Mouse (Mus musculus) lung, adult 2 months (tissue): Measurements from ENCODE around the gene Nfic.

Experiments used
- CTCF ChIP-seq: fragments of 200-500 bp; IDR thresholded peaks from 2 replicates; pipeline ENCODE4 v1.5.1; 2011; ENCODE audit warnings: mild to moderate bottlenecking, low read length, control low read depth; ENCODE audit not compliant: insufficient read depth
- POLR2A ChIP-seq: fragments of 200-500 bp; IDR thresholded peaks from 2 replicates; pipeline ENCODE4 v1.6.1; 2011; ENCODE audit warnings: low read depth, mild to moderate bottlenecking, control low read depth, low read length, borderline replicate concordance; ENCODE audit errors: extremely low read depth

- TF ChIP-seq CTCF (no peak), POLR2A (no peak)
Measured at GRCm38 (mm10) chr10:81412586-81413309, 42.7 kb downstream of the Nfic start.
